Mouse (Mus musculus) MEL (cell line): ENCODE results near the gene Otp. TPM values are rescaled to one million over a fixed set of nuclear protein-coding genes. Genes with fewer than 3 reads are reported as not detected.

ENCODE experiments used
- DNase-seq: peaks from one replicate; pipeline ENCODE4 v3.0.0; 2011; ENCODE audit warnings: low read depth, low spot score
- H3K27ac ChIP-seq: 2 replicates; pipeline ENCODE4 v1.5.1; 2012; ENCODE audit warnings: low read depth, mild to moderate bottlenecking, control low read depth, low read length, moderate library complexity; ENCODE audit not compliant: control insufficient read depth
- H3K27me3 ChIP-seq, 2 experiments: fragments of 150-350 bp in 1 of 2; sonication (generic) in 1 of 2; 2 replicates each; pipeline ENCODE4 v1.6.1; 2012; ENCODE audit warnings: low read length in 2 of 2, mild to moderate bottlenecking in 2 of 2, improper control_type of control experiment in 1 of 2, moderate library complexity in 1 of 2; ENCODE audit not compliant: insufficient read depth in 2 of 2, control insufficient read depth in 1 of 2
- H3K36me3 ChIP-seq, 2 experiments: 2 replicates each; pipeline ENCODE4 v1.6.1; 2012 to 2014; ENCODE audit warnings: low read length in 2 of 2, improper control_type of control experiment in 1 of 2, inconsistent platforms in 1 of 2, mild to moderate bottlenecking in 1 of 2; ENCODE audit not compliant: insufficient read depth in 2 of 2, control insufficient read depth in 1 of 2
- H3K4me1 ChIP-seq, 2 experiments: fragments of 150-350 bp in 1 of 2; sonication (generic) in 1 of 2; 2 replicates each; pipeline ENCODE4 v1.6.1; 2012; ENCODE audit warnings: low read length in 2 of 2, improper control_type of control experiment in 1 of 2, mild to moderate bottlenecking in 1 of 2; ENCODE audit not compliant: insufficient read depth in 2 of 2, control insufficient read depth in 1 of 2
- H3K4me3 ChIP-seq, 2 experiments: fragments of 150-350 bp in 1 of 2; sonication (generic) in 1 of 2; 2 replicates each; pipeline ENCODE4 v1.5.1; 2012; ENCODE audit warnings: low read depth in 2 of 2, low read length in 2 of 2, mild to moderate bottlenecking in 2 of 2, moderate library complexity in 2 of 2, control low read depth in 1 of 2, improper control_type of control experiment in 1 of 2; ENCODE audit not compliant: control insufficient read depth in 1 of 2, insufficient read depth in 1 of 2
- H3K79me2 ChIP-seq: 2 replicates; pipeline ENCODE4 v1.6.1; 2012; ENCODE audit warnings: mild to moderate bottlenecking, low read length, moderate library complexity; ENCODE audit not compliant: control insufficient read depth, poor library complexity, insufficient read depth
- H3K9ac ChIP-seq: 2 replicates; pipeline ENCODE4 v1.6.1; 2012; ENCODE audit warnings: low read depth, mild to moderate bottlenecking, control low read depth, low read length, moderate library complexity; ENCODE audit not compliant: control insufficient read depth, poor library complexity, severe bottlenecking
- H3K9me3 ChIP-seq: fragments of 150-350 bp; sonication (generic); replicated peaks from 2 replicates; pipeline ENCODE4 v1.6.1; 2012; ENCODE audit warnings: mild to moderate bottlenecking, low read length, improper control_type of control experiment, moderate library complexity; ENCODE audit not compliant: insufficient read depth
- CHD1 ChIP-seq: IDR thresholded peaks from 2 replicates; pipeline ENCODE4 v1.6.1; 2012; ENCODE audit warnings: low read depth, mild to moderate bottlenecking, inconsistent platforms, low read length, improper control_type of control experiment
- CTCF ChIP-seq, 3 experiments: IDR thresholded peaks in 2 of 3; conservative IDR thresholded peaks in 1 of 3; 2 replicates each; pipeline ENCODE4 v1.5.1; 2011 to 2012; ENCODE audit warnings: low read length in 3 of 3, low read depth in 2 of 3, mild to moderate bottlenecking in 2 of 3, improper control_type of control experiment in 1 of 3, inconsistent platforms in 1 of 3, mixed read lengths in 1 of 3, moderate library complexity in 1 of 3; ENCODE audit not compliant: control insufficient read depth in 1 of 3, insufficient read depth in 1 of 3, poor library complexity in 1 of 3, severe bottlenecking in 1 of 3
- ELF1 ChIP-seq: IDR thresholded peaks from 2 replicates; pipeline ENCODE4 v1.6.1; 2014; ENCODE audit warnings: low read depth, mild to moderate bottlenecking, inconsistent platforms, low read length, improper control_type of control experiment, moderate library complexity
- EP300 ChIP-seq, 2 experiments: IDR thresholded peaks; 2 replicates each; pipeline ENCODE4 v1.6.1; 2011; ENCODE audit warnings: improper control_type of control experiment in 2 of 2, low read length in 2 of 2, low read depth in 1 of 2, mild to moderate bottlenecking in 1 of 2
- ETS1 ChIP-seq: IDR thresholded peaks from 2 replicates; pipeline ENCODE4 v1.6.1; 2012; ENCODE audit warnings: low read depth, mild to moderate bottlenecking, inconsistent platforms, low read length, improper control_type of control experiment, moderate library complexity
- HCFC1 ChIP-seq: IDR thresholded peaks from 2 replicates; pipeline ENCODE4 v1.6.1; 2012; ENCODE audit warnings: low read depth, mild to moderate bottlenecking, inconsistent platforms, low read length, improper control_type of control experiment, moderate library complexity
- JUND ChIP-seq: IDR thresholded peaks from 2 replicates; pipeline ENCODE4 v1.6.1; 2011; ENCODE audit warnings: low read depth, mild to moderate bottlenecking, improper control_type of control experiment, low read length
- MAZ ChIP-seq: IDR thresholded peaks from 2 replicates; pipeline ENCODE4 v1.6.1; 2012; ENCODE audit warnings: low read depth, mild to moderate bottlenecking, inconsistent platforms, low read length, improper control_type of control experiment
- MEF2A ChIP-seq: IDR thresholded peaks from 2 replicates; pipeline ENCODE4 v1.6.1; 2014; ENCODE audit warnings: low read depth, mild to moderate bottlenecking, inconsistent platforms, low read length, improper control_type of control experiment; ENCODE audit not compliant: poor library complexity, insufficient replicate concordance, severe bottlenecking; ENCODE audit errors: extremely low read depth
- MYB ChIP-seq: IDR thresholded peaks from 2 replicates; pipeline ENCODE4 v1.6.1; 2011; ENCODE audit warnings: mild to moderate bottlenecking, low read depth, low read length, improper control_type of control experiment
- NELFE ChIP-seq: IDR thresholded peaks from 2 replicates; pipeline ENCODE4 v1.6.1; 2011; ENCODE audit warnings: low read depth, low read length, improper control_type of control experiment
- NRF1 ChIP-seq: IDR thresholded peaks from 2 replicates; pipeline ENCODE4 v1.6.1; 2014; ENCODE audit warnings: low read depth, mild to moderate bottlenecking, inconsistent platforms, low read length, improper control_type of control experiment, moderate library complexity; ENCODE audit not compliant: poor library complexity, insufficient read depth, severe bottlenecking
- POLR2AphosphoS2 ChIP-seq: IDR thresholded peaks from 2 replicates; pipeline ENCODE4 v1.6.1; 2011; ENCODE audit warnings: low read length, improper control_type of control experiment
- POLR2AphosphoS5 ChIP-seq: IDR thresholded peaks from 2 replicates; pipeline ENCODE4 v1.6.1; 2012; ENCODE audit warnings: low read depth, borderline replicate concordance, mild to moderate bottlenecking, inconsistent platforms, low read length, moderate library complexity, mixed read lengths
- SIN3A ChIP-seq: IDR thresholded peaks from 2 replicates; pipeline ENCODE4 v1.6.1; 2012; ENCODE audit warnings: low read length, improper control_type of control experiment, inconsistent platforms
- SMC3 ChIP-seq: IDR thresholded peaks from 2 replicates; pipeline ENCODE4 v1.6.1; 2011; ENCODE audit warnings: low read depth, low read length, improper control_type of control experiment
- TCF12 ChIP-seq: IDR thresholded peaks from 2 replicates; pipeline ENCODE4 v1.6.1; 2014; ENCODE audit warnings: low read depth, mild to moderate bottlenecking, inconsistent platforms, low read length, improper control_type of control experiment, moderate library complexity
- UBTF ChIP-seq: IDR thresholded peaks from 2 replicates; pipeline ENCODE4 v1.6.1; 2012; ENCODE audit warnings: low read depth, mild to moderate bottlenecking, inconsistent platforms, low read length, improper control_type of control experiment, moderate library complexity, borderline replicate concordance; ENCODE audit not compliant: insufficient read depth
- USF1 ChIP-seq: IDR thresholded peaks from 2 replicates; pipeline ENCODE4 v1.6.1; 2014; ENCODE audit warnings: low read depth, mild to moderate bottlenecking, inconsistent platforms, low read length, improper control_type of control experiment, moderate library complexity
- ZC3H11A ChIP-seq: IDR thresholded peaks from 2 replicates; pipeline ENCODE4 v1.6.1; 2012; ENCODE audit warnings: low read depth, mild to moderate bottlenecking, inconsistent platforms, low read length, improper control_type of control experiment
- ZNF384 ChIP-seq: IDR thresholded peaks from 2 replicates; pipeline ENCODE4 v1.6.1; 2012; ENCODE audit warnings: low read depth, mild to moderate bottlenecking, inconsistent platforms, low read length, improper control_type of control experiment
- polyA plus RNA-seq, 2 experiments: library from polyadenylated mRNA; stranded (reverse) in 1 of 2; unstranded in 1 of 2; fragments of >175 nt in 1 of 2; fragments of >200 nt in 1 of 2; gene quantifications; 2 replicates each; pipeline versions ENCODE4 v1.2.1 to v1.2.4; 2012; ENCODE audit warnings: low replicate concordance in 2 of 2, low read depth in 1 of 2; ENCODE audit not compliant: insufficient read length in 2 of 2, insufficient read depth in 1 of 2, missing spikeins in 1 of 2
- total RNA-seq: library from RNA; depleted of rRNA; stranded (reverse); fragments of 300-350 nt; gene quantifications from 2 replicates; pipeline ENCODE4 v1.2.3, GENCODE M21; 2012

Otp gene
- total and polyA plus RNA-seq, 3 experiments: not detected

GRCm38 (mm10) chr13:94907841-94908240 is 32.4 kb downstream of the Otp start:
- Histone ChIP-seq H3K4me1 (no peaks in the 10 kb centered on the region), H3K9ac (no peak overlapping the region), H3K4me3 (no peak overlapping the region), H3K27me3 (0 out of 4 replicates have a peak, but pooled peaks cover 0 to 3% of the 10 kb centered on the region in 2 experiments), H3K9me3 (no peaks in the 10 kb centered on the region), H3K27ac (no peak overlapping the region), H3K36me3 (no peaks in the 10 kb centered on the region), H3K79me2 (no peaks in the 10 kb centered on the region)
- TF ChIP-seq USF1: no peak
- no peak for TF ChIP-seq SIN3A
- no peak for TF ChIP-seq EP300 (IDR thresholded peaks at IDR 0.05; ENCODE audit: low read depth in 1 of 2, low read length in 2 of 2)
- no peak for TF ChIP-seq POLR2AphosphoS2
- TF ChIP-seq ETS1: no peak
- TF ChIP-seq SMC3: no peak
- no peak for DNase-seq

GRCm38 (mm10) chr13:94912961-94913360 is 37.6 kb downstream of the Otp start:
- Histone ChIP-seq H3K27me3 (0 out of 4 replicates have a peak, but pooled peaks cover 0 to 3% of the 10 kb centered on the region in 2 experiments), H3K4me1 (no peaks in the 10 kb centered on the region), H3K79me2 (no peaks in the 10 kb centered on the region), H3K9ac (no peak overlapping the region), H3K4me3 (no peak overlapping the region), H3K36me3 (no peaks in the 10 kb centered on the region), H3K27ac (no peak overlapping the region), H3K9me3 (no peaks in the 10 kb centered on the region)
- no peak for DNase-seq
- TF ChIP-seq JUND (no peak), TCF12 (no peak), POLR2AphosphoS2 (no peak), CHD1 (no peak), NRF1 (no peak), USF1 (no peak), ZNF384 (no peak), UBTF (no peak), MEF2A (no peak), MYB (no peak), MAZ (no peak), HCFC1 (no peak), POLR2AphosphoS5 (no peak), CTCF (IDR thresholded peaks at IDR 0.05 in 2 of 3, conservative IDR thresholded peaks at IDR 0.05 in 1 of 3; ENCODE audit: control insufficient read depth in 1 of 3, insufficient read depth in 1 of 3, low read depth in 2 of 3, low read length in 3 of 3, poor library complexity in 1 of 3, severe bottlenecking in 1 of 3) (no peak), ZC3H11A (no peak), ELF1 (no peak), NELFE (no peak)
